Mouse (Mus musculus): ENCODE data around the gene Impad1. TPM values are rescaled to one million over a fixed set of nuclear protein-coding genes. Genes with fewer than 3 reads are reported as not detected.

Impad1 gene
- polyA plus RNA-seq (2012; rRNA removed), result 8.5 and 9.6 TPM in 2 replicates

DNA sequence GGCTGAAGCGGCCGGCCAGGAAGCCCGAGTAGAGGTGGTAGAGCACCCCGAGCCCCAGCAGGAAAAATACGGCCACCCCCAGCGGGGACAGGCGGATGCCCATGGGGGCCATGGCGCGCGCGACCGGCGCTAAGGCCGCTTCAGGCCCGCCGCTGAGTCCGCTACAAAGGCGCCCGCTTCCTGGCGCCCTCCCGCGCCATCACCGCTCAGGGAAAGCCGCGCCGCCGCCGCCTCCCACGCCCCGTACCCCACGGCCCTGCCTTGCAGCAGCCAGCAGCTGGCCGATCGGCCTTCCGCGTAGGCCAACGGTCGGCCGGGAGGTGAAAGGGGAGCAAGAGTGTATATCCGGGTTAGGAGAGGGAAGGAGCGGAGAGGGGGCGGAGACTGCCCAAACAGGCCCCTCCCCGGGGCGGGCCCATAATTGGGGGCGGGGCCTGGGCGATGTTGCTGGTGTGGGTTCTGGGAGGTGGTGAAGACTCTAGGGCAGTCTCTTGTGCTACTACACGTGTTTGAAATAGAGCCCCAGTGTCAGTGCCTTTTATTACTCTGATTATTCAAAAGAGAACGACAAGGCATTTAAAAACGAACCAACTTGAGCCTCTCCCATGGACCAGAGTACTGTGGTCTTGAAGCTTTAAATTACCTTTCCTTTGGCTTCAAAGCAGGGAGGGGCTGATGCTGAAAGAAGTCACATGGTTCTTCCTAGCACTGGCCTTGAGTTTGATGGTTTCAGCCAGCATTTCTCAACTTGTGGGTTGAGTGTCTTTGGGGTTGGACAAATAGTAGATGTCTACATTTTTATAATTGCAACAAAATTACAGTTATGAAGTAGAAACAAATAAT, at the start of gene Impad1:
Impad1 (minus strand) TSS at position 364 of the 843 bp plus-strand sequence.
- TF ChIP-seq POLR2A (IDR thresholded peaks at IDR 0.05; ENCODE audit: control insufficient read depth, extremely low read depth, insufficient read depth, low read length, poor library complexity), result peak; percentile 45; the same call in 1 of the 2 replicates
- 0 out of 2 replicates have a peak, but pooled peaks have one; percentile 22 for TF ChIP-seq CTCF (IDR thresholded peaks at IDR 0.05; ENCODE audit: borderline replicate concordance, control insufficient read depth, extremely low read depth, insufficient read depth, low read length, poor library complexity)
- DNase-seq, result peak; percentile 89
- peak within 1 kb of the TSS; percentile 83 for H3K4me3 ChIP-seq (ENCODE audit: control insufficient read depth, insufficient read depth, low read length)
- H3K27me3 ChIP-seq (ENCODE audit: control insufficient read depth, insufficient read depth, low read length), result no peaks in the 10 kb centered on the region
- peak within 1 kb of the TSS; percentile 29; the same call in 1 of the 2 replicates for H3K27ac ChIP-seq (ENCODE audit: control insufficient read depth, insufficient read depth, low read length)
- 1% methylated on average over 48 of the region's 48 CpGs for WGBS
- peaks cover 13% of the 10 kb centered on the region for H3K4me1 ChIP-seq (replicated peaks; ENCODE audit: control insufficient read depth, insufficient read depth, low read length)
- no peaks in the 10 kb centered on the region for H3K36me3 ChIP-seq (ENCODE audit: control insufficient read depth, insufficient read depth, low read length)

DNA sequence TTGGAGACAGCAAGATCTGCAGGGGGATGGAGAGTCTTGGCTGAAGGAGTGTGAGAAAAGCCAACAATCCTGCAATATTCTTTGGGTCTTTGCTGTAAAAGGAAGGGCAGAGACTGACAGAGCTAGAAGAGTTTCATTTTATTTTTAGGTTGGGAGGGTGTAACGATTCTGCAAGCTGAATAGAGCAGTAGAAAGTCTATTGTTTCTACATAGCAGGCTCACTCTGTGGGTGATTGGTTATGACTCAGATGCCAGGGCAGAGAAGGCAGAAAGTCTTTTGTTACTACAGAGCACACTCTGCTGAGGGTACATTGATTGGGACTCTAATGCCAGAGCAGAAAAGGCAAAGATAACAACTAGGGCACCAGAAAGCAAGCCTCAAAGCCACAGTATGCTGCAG, 47.0 kb upstream of the Impad1 start:
- Histone ChIP-seq H3K4me1 (replicated peaks; ENCODE audit: control insufficient read depth, insufficient read depth, low read length) (no peaks in the 10 kb centered on the region), H3K4me3 (ENCODE audit: control insufficient read depth, insufficient read depth, low read length) (no peak overlapping the region), H3K27ac (ENCODE audit: control insufficient read depth, insufficient read depth, low read length) (no peak overlapping the region), H3K27me3 (ENCODE audit: control insufficient read depth, insufficient read depth, low read length) (no peaks in the 10 kb centered on the region), H3K36me3 (ENCODE audit: control insufficient read depth, insufficient read depth, low read length) (no peaks in the 10 kb centered on the region)
- 52% methylated on average over 1 of the region's 1 CpGs for WGBS
- no peak for DNase-seq
- TF ChIP-seq CTCF (IDR thresholded peaks at IDR 0.05; ENCODE audit: borderline replicate concordance, control insufficient read depth, extremely low read depth, insufficient read depth, low read length, poor library complexity) (no peak), POLR2A (IDR thresholded peaks at IDR 0.05; ENCODE audit: control insufficient read depth, extremely low read depth, insufficient read depth, low read length, poor library complexity) (no peak)

DNA sequence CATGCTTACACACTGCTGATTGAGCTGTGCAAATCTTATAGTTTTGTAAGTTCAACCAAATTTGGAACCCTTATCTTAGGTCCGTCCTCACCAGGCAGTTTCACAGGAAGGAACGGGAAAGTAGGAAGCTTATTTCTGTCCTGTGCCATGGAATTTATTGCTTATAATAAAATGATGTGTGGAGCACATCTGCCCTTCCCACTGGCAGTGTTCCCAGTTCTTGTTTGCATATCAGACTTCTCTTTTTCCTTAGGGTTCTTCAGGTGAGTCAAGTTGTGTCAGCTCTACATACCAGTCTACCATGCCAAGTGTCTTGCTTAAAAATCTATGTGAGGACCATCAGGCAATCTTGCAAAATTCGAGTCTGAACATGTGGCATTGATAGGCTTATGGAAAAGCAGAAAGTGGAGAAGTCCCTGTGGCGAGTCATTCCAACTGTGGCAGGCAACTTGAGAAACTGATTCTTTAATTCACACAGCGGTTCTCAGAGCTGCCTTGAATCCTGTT, 40.7 kb upstream of the Impad1 start:
- no peaks in the 10 kb centered on the region for H3K27me3 ChIP-seq (ENCODE audit: control insufficient read depth, insufficient read depth, low read length)
- no peak for DNase-seq
- WGBS, result 77% methylated on average over 5 of the region's 5 CpGs
- H3K4me3 ChIP-seq (ENCODE audit: control insufficient read depth, insufficient read depth, low read length), result no peak overlapping the region
- no peaks in the 10 kb centered on the region for H3K36me3 ChIP-seq (ENCODE audit: control insufficient read depth, insufficient read depth, low read length)
- TF ChIP-seq POLR2A (IDR thresholded peaks at IDR 0.05; ENCODE audit: control insufficient read depth, extremely low read depth, insufficient read depth, low read length, poor library complexity), result no peak
- no peak for TF ChIP-seq CTCF (IDR thresholded peaks at IDR 0.05; ENCODE audit: borderline replicate concordance, control insufficient read depth, extremely low read depth, insufficient read depth, low read length, poor library complexity)
- H3K4me1 ChIP-seq (replicated peaks; ENCODE audit: control insufficient read depth, insufficient read depth, low read length), result no peaks in the 10 kb centered on the region
- no peak overlapping the region for H3K27ac ChIP-seq (ENCODE audit: control insufficient read depth, insufficient read depth, low read length)

DNA sequence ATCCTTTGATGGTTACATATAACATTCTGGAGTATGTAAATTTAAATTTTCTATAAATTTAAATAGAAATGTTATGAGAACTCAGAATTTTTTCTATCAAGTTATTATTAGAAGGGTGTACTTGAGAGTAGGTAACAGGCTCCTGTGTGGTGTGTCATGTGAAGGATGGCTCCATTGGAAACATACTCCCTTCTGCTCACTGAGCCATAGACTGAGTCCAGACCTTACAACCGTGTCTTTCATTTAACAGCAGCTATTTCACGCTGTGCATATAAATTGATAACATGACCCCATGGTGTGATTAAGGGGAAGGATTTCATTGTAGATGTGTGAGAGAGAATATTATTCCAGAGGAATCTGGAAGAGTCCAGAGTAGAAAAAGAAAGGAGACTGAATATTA, 35.0 kb upstream of the Impad1 start:
- no peak for DNase-seq
- Histone ChIP-seq H3K4me1 (replicated peaks; ENCODE audit: control insufficient read depth, insufficient read depth, low read length) (no peaks in the 10 kb centered on the region), H3K27ac (ENCODE audit: control insufficient read depth, insufficient read depth, low read length) (no peak overlapping the region), H3K27me3 (ENCODE audit: control insufficient read depth, insufficient read depth, low read length) (no peaks in the 10 kb centered on the region), H3K4me3 (ENCODE audit: control insufficient read depth, insufficient read depth, low read length) (no peak overlapping the region), H3K36me3 (ENCODE audit: control insufficient read depth, insufficient read depth, low read length) (no peaks in the 10 kb centered on the region)
- no peak for TF ChIP-seq POLR2A (IDR thresholded peaks at IDR 0.05; ENCODE audit: control insufficient read depth, extremely low read depth, insufficient read depth, low read length, poor library complexity)
- no peak for TF ChIP-seq CTCF (IDR thresholded peaks at IDR 0.05; ENCODE audit: borderline replicate concordance, control insufficient read depth, extremely low read depth, insufficient read depth, low read length, poor library complexity)
- WGBS, result 87% methylated on average over 2 of the region's 2 CpGs

DNA sequence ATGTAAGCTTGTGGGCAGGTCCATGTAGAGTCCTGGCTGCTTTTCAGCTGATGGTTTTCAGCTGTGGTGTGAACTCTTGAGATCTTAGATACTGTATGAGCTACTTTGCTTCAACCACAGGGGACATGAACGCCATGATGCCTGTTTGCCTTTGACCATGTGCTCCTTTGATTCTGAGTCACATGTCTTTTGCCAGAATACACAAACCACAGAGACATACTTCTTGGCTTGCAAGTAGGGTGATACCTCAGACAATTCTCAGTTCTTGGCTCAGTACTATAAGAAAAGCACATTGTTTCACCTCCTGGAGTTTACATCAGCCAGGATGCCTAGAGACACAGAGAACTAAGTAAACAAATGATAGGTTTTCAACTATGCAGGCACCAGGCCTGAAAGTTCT, 29.0 kb upstream of the Impad1 start:
- no peaks in the 10 kb centered on the region for H3K36me3 ChIP-seq (ENCODE audit: control insufficient read depth, insufficient read depth, low read length)
- H3K4me1 ChIP-seq (replicated peaks; ENCODE audit: control insufficient read depth, insufficient read depth, low read length), result no peaks in the 10 kb centered on the region
- 71% methylated on average over 1 of the region's 1 CpGs for WGBS
- H3K27me3 ChIP-seq (ENCODE audit: control insufficient read depth, insufficient read depth, low read length), result no peaks in the 10 kb centered on the region
- TF ChIP-seq POLR2A (IDR thresholded peaks at IDR 0.05; ENCODE audit: control insufficient read depth, extremely low read depth, insufficient read depth, low read length, poor library complexity) (no peak), CTCF (IDR thresholded peaks at IDR 0.05; ENCODE audit: borderline replicate concordance, control insufficient read depth, extremely low read depth, insufficient read depth, low read length, poor library complexity) (no peak)
- no peak for DNase-seq
- no peak overlapping the region for H3K4me3 ChIP-seq (ENCODE audit: control insufficient read depth, insufficient read depth, low read length)
- H3K27ac ChIP-seq (ENCODE audit: control insufficient read depth, insufficient read depth, low read length), result no peak overlapping the region

DNA sequence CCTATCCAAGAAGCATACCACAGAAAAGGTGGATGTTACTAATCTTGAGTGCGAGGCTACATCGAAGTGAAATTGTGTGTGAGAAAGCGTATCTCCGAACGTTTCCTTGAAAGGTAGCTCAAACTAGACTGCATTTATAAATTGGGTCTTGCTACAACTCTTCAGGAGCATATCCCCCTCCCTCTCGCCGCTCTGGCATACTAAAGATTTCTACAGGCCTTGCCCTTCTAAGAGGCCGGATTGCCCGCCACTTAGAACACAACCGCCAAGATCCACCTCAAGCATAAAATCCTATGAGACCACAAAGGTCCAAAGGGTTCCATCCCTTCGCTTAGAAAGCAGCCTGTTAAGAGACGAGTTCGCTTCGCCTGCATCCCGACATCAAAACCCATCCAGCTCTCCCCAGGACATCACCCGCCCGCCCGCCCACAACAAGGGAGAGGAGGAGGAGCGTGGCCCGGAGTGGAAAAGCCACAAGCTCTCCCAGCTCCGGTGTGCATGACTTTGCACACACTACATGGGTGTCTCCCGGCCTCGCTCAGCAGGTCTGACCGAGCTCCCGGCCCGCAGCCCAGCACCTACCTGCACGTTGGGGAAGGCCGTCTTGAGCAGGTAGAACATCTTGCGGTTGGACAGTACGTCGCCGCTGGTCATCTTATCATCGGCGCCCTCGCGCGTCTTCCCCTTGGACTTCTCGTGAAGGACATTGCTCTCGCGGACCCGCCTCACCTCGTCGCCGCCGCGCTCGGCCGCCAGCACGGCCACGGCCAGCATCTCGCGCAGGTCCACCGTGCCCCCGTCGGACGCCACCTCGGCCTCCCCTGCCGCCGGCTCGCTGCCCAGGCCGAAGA, 789 bp downstream of the Impad1 start:
- no peaks in the 10 kb centered on the region for H3K36me3 ChIP-seq (ENCODE audit: control insufficient read depth, insufficient read depth, low read length)
- WGBS, result 3% methylated on average over 61 of the region's 61 CpGs
- H3K27ac ChIP-seq (ENCODE audit: control insufficient read depth, insufficient read depth, low read length), result peak overlapping the region; percentile 29; the same call in 1 of the 2 replicates
- H3K27me3 ChIP-seq (ENCODE audit: control insufficient read depth, insufficient read depth, low read length), result no peaks in the 10 kb centered on the region
- peaks cover 13% of the 10 kb centered on the region for H3K4me1 ChIP-seq (replicated peaks; ENCODE audit: control insufficient read depth, insufficient read depth, low read length)
- TF ChIP-seq CTCF (IDR thresholded peaks at IDR 0.05; ENCODE audit: borderline replicate concordance, control insufficient read depth, extremely low read depth, insufficient read depth, low read length, poor library complexity) (0 out of 2 replicates have a peak, but pooled peaks have one; percentile 11), POLR2A (IDR thresholded peaks at IDR 0.05; ENCODE audit: control insufficient read depth, extremely low read depth, insufficient read depth, low read length, poor library complexity) (no peak)
- no peak for DNase-seq
- peak overlapping the region; percentile 83 for H3K4me3 ChIP-seq (ENCODE audit: control insufficient read depth, insufficient read depth, low read length)

Data from thymus, adult 2 months (tissue).